Mouse (Mus musculus): ENCODE measurements at regions not wholly inside any gene's neighbourhood (a gene's known extent, or its start where the extent isn't known, plus 50 kb on each side); places are given as distances from the start of the nearest gene placed in this dataset.

- TF ChIP-seq CTCF (conservative IDR thresholded peaks at IDR 0.05; ENCODE audit: low read length) (no peak), POU5F1 (IDR thresholded peaks at IDR 0.05; ENCODE audit: borderline replicate concordance, low read length) (no peak)
Measured at GRCm38 (mm10) chr13:106732906-106733305, 203.9 kb downstream of the Ipo11 start.
